Mouse (Mus musculus): ENCODE measurements around the gene Mul1. TPM values are rescaled to one million over a fixed set of nuclear protein-coding genes. Genes with fewer than 3 reads are reported as not detected.

Mul1 gene
- polyA plus RNA-seq (2012; rRNA removed), result 3.8 and 4.3 TPM in 2 replicates
- polyA plus RNA-seq (2014; fragmentation: Nextera tagmentation; extraction: Ambion mirVana), result 7.7 and 8.7 TPM in 2 replicates

DNA sequence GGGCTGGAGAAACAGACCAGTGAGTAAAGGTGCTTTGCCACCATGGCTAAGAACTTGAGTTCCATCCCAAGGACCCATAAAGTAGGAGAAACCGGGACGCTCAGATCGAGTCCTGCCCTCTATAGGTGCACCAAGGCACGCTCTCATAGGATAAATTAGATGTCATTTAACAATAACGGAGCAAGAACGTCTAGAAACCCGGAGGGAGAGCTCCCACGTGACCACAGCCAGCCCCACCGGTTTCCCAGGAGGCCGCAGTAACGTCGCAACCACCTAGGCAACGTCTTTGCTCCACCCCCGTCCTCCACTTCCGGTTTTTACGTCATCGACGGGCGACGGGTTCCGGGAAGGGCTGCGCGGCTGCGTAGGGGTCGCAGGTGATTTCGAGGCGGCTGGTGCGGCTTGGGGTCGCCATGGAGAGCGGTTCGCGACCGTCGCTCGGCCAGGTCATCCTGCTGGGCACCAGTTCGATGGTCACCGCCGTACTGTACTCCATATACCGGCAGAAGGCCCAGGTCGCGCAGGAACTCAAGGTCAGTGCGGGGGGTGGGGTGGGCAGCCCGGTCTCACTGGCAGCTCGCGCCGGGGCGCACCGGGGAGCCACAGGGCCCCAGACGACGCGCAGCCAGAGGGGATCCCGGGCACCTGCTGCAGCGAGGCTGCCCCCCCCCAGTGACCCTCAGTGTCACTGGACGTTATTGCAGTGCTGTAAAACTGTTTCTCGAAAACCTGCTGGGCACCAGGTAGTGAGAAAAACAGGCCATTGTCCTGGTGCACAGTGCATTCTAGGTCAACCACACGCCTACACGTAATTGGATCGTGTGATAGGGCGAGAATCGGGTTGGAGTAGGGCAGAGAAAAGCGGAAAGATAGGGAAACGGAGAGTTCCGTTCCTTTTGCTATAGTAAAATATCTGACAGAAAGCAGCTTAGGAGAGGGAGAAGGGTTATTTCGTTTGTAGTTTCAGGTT lies at the start of gene Mul1:
Gene Mul1, plus strand, starts transcription at position 325 of the 970 bp plus-strand sequence.
- peak; percentile 79 to 85 (median 83) for DNase-seq (ENCODE audit: low read depth in 3 of 3, low spot score in 3 of 3)
- no peaks in the 10 kb centered on the region for H3K9me3 ChIP-seq (ENCODE audit: control insufficient read depth, low read length)
- peak; percentile 95 for ATAC-seq (ENCODE audit: insufficient read depth)
- H3K4me2 ChIP-seq (ENCODE audit: low read depth), result peak within 1 kb of the TSS; percentile 93
- peaks cover 4 to 9% of the 10 kb centered on the region in 2 experiments; a peak in 3 of 4 replicates for H3K4me1 ChIP-seq (replicated peaks; ENCODE audit: control insufficient read depth in 2 of 2, insufficient read depth in 2 of 2, low read length in 1 of 2)
- peak within 1 kb of the TSS; percentile 89 to 98 for H3K4me3 ChIP-seq (ENCODE audit: insufficient read depth in 1 of 2, low read depth in 2 of 2, low read length in 2 of 2)
- no peaks in the 10 kb centered on the region; the same call in 1 of the 2 replicates for H3K27me3 ChIP-seq (ENCODE audit: control insufficient read depth, insufficient read depth, low read length)
- peak within 1 kb of the TSS; percentile 44 for H3K27ac ChIP-seq
- TF ChIP-seq EP300 (IDR thresholded peaks at IDR 0.05; ENCODE audit: low read depth) (no peak), CTCF (IDR thresholded peaks at IDR 0.05; ENCODE audit: low read depth) (0 out of 2 replicates have a peak, but pooled peaks have one; percentile 4)
- H3K36me3 ChIP-seq (replicated peaks; ENCODE audit: control insufficient read depth, insufficient read depth, low read depth), result peaks cover 8% of the 10 kb centered on the region
- peak within 1 kb of the TSS; percentile 86 for H3K9ac ChIP-seq (replicated peaks)
- WGBS (ENCODE audit: insufficient replicate concordance), result under 1% methylated on average over 64 of the region's 64 CpGs

DNA sequence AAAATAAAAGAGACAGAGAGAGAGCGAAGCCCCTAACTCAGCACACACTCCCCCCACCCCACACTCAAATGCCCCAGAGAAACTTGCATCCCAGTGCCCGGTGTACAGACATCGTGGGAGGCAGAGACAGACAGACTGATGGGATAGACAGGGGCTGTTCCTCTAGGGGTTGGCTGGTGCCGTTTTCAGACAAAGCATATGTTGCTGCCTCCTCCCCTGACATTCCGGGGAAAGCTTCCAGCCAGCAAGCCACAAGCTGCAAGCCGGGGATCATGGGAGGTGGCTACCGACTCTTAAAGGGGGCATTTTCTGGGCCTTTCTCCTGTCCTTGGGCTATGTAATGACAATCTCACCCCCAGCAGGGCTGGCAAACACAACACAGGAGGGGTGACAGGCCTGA lies 40.8 kb upstream of the Mul1 start:
- no peaks in the 10 kb centered on the region for H3K4me1 ChIP-seq (replicated peaks; ENCODE audit: control insufficient read depth in 2 of 2, insufficient read depth in 2 of 2, low read length in 1 of 2)
- H3K27ac ChIP-seq, result no peak overlapping the region
- H3K4me2 ChIP-seq (ENCODE audit: low read depth), result no peak overlapping the region
- no peak overlapping the region for H3K4me3 ChIP-seq (ENCODE audit: insufficient read depth in 1 of 2, low read depth in 2 of 2, low read length in 2 of 2)
- no peak for ATAC-seq (ENCODE audit: insufficient read depth)
- H3K9ac ChIP-seq (replicated peaks), result no peak overlapping the region
- no peaks in the 10 kb centered on the region for H3K36me3 ChIP-seq (replicated peaks; ENCODE audit: control insufficient read depth, insufficient read depth, low read depth)
- no peaks in the 10 kb centered on the region for H3K9me3 ChIP-seq (ENCODE audit: control insufficient read depth, low read length)
- H3K27me3 ChIP-seq (ENCODE audit: control insufficient read depth, insufficient read depth, low read length), result peaks cover 39% of the 10 kb centered on the region
- WGBS (ENCODE audit: insufficient replicate concordance), result 50% methylated on average over 7 of the region's 7 CpGs
- no peak for DNase-seq (ENCODE audit: low read depth in 3 of 3, low spot score in 3 of 3)
- no peak for TF ChIP-seq EP300 (IDR thresholded peaks at IDR 0.05; ENCODE audit: low read depth)
- no peak for TF ChIP-seq CTCF (IDR thresholded peaks at IDR 0.05; ENCODE audit: low read depth)

DNA sequence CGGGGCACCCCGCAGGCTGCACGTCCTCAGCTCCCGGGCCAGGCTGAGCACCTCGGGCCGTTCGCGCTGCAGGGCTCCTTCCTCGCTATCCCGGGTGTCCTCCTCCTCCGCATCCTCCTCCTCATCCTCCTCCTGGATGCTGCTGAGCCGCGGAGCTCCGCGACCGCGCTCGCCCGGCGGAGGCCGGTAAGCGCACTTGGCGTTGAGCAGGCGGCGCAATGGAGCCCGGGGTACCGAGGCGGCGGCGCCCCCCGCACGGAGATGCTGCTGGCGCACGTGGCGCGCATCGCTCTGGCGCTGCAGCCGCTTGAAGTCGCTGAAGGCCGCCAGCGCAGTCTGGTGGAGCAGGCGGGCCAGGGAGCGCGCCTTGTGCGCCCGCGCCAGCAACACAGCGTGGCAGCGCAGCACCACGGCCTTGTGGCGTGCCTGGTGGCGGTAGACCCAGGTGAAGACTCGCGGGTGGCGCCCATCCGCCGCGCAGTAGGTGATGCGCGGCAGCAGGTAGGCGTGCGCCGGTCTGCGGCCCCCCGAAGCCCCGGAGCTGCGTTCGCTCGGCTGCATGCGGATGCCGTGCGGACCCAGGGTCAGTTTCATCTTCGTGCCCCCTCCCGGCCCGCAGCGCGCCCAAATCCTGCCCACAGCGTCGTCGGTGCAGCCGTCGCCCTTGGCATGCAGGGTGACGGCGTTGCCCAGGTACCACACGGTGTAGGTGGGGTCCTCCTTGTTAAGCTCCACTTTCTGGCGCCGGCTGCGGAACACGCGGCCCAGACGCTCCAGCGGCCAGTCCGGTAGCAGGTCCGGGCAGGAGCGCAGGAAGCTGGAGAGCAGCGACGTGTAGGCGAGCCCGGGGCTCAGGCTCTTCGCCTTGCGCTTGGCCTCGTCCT lies 39.1 kb upstream of the Mul1 start:
- no peak overlapping the region for H3K4me3 ChIP-seq (ENCODE audit: insufficient read depth in 1 of 2, low read depth in 2 of 2, low read length in 2 of 2)
- H3K27ac ChIP-seq, result no peak overlapping the region
- TF ChIP-seq EP300 (IDR thresholded peaks at IDR 0.05; ENCODE audit: low read depth) (no peak), CTCF (IDR thresholded peaks at IDR 0.05; ENCODE audit: low read depth) (no peak)
- WGBS (ENCODE audit: insufficient replicate concordance), result 2% methylated on average over 101 of the region's 103 CpGs
- ATAC-seq (ENCODE audit: insufficient read depth) (no peak), DNase-seq (ENCODE audit: low read depth in 3 of 3, low spot score in 3 of 3) (no peak)
- no peak overlapping the region for H3K9ac ChIP-seq (replicated peaks)
- H3K36me3 ChIP-seq (replicated peaks; ENCODE audit: control insufficient read depth, insufficient read depth, low read depth), result no peaks in the 10 kb centered on the region
- H3K4me2 ChIP-seq (ENCODE audit: low read depth), result no peak overlapping the region
- H3K9me3 ChIP-seq (ENCODE audit: control insufficient read depth, low read length), result no peaks in the 10 kb centered on the region
- peaks cover 39% of the 10 kb centered on the region for H3K27me3 ChIP-seq (ENCODE audit: control insufficient read depth, insufficient read depth, low read length)
- H3K4me1 ChIP-seq (replicated peaks; ENCODE audit: control insufficient read depth in 2 of 2, insufficient read depth in 2 of 2, low read length in 1 of 2), result no peaks in the 10 kb centered on the region

DNA sequence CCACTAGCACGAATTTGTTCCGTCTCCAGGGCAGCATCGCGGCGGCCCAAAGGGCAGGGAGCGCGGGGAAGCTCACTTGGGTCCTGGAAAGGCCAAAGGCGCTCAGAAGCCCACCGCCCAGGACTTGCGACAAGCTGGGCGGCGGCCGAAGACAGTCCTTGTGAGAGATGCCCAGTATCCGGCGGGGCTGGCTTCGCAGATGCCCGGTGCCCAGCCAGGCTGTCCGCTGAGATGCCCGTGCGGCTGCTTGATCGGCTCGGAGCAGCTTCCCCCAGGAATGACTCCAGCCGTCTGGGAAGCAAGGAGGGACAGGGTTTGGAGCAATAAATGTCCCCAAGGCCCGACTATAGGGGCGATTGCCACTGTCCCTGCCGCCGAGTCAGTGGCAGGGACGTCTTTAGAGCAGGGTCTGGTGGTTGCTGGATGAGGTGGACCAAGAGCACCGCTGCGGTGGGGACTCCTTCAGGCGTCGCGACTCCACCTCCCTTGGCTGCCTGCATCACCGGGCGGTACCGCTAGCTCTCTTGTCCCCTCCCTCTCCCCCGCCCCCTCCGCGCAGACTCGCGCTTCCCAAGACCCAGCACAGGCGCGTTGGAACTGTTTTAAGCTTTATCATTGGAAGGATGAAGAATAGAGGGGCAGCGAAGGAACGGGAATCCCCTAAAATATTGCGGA lies 38.4 kb upstream of the Mul1 start, which contains the start of gene Fam43b:
Gene Fam43b, minus strand, starts transcription at position 558 of the 675 bp plus-strand sequence.
- Histone ChIP-seq H3K9me3 (ENCODE audit: control insufficient read depth, low read length) (no peaks in the 10 kb centered on the region), H3K9ac (replicated peaks) (no peak within 1 kb of the TSS), H3K27ac (no peak within 1 kb of the TSS), H3K4me2 (ENCODE audit: low read depth) (no peak within 1 kb of the TSS), H3K4me1 (replicated peaks; ENCODE audit: control insufficient read depth in 2 of 2, insufficient read depth in 2 of 2, low read length in 1 of 2) (no peaks in the 10 kb centered on the region), H3K4me3 (ENCODE audit: insufficient read depth in 1 of 2, low read depth in 2 of 2, low read length in 2 of 2) (no peak within 1 kb of the TSS), H3K36me3 (replicated peaks; ENCODE audit: control insufficient read depth, insufficient read depth, low read depth) (no peaks in the 10 kb centered on the region), H3K27me3 (ENCODE audit: control insufficient read depth, insufficient read depth, low read length) (peaks cover 39% of the 10 kb centered on the region)
- WGBS (ENCODE audit: insufficient replicate concordance), result 2% methylated on average over 46 of the region's 46 CpGs
- ATAC-seq (ENCODE audit: insufficient read depth) (no peak), DNase-seq (ENCODE audit: low read depth in 3 of 3, low spot score in 3 of 3) (no peak)
- TF ChIP-seq CTCF (IDR thresholded peaks at IDR 0.05; ENCODE audit: low read depth) (no peak), EP300 (IDR thresholded peaks at IDR 0.05; ENCODE audit: low read depth) (no peak)

Measured in liver, embryonic 14.5 days (tissue).